In the genomic region with DNA sequence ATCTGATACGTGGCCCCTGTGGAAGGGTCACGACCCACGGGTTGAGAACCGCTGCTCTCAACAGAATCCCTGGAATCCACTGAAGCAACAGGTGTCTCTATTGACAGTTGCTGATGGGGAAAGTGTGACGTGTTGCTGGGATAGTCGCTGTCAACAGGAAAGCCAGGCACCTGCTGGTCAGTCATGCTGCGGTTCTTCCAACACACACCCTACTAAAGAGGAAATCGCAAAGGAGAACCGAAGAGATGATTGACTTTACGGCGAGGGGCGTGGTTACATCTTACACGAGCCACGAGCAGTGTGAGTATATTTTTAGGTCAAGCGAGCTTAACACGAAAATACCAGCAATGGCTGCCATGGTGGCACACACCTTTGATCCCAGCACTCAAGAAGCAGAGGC, we compare ENCODE assay signal across 15 mouse cellular contexts. TPM values are rescaled to one million over a fixed set of nuclear protein-coding genes. Genes with fewer than 3 reads are reported as not detected.
DNase-seq lines count a peak whose midpoint lies in the region; ATAC-seq and TF ChIP-seq lines count a peak whose summit lies in the region.
"Had no signal": no experiment of that assay in that cellular context is flagged by ENCODE, and none has a peak within 500 bp of the region (broad histone marks: within the 10 kb centered on the region; RNA-seq: fewer than 3 reads in every experiment).

No protein-coding gene starts in this region.

- DNase-seq in lung, adult 18-20 months: peak; percentile 51 to 62
- DNase-seq in lung, adult 2 months: no peak
- DNase-seq in liver, adult 2 months (ENCODE audit: extremely low read depth, low read depth, low spot score): peak; percentile 24
- DNase-seq in monocyte, adult 2 months (ENCODE audit: low read depth in 1 of 2, low spot score in 2 of 2): peak; percentile 68 to 72
- no peak for DNase-seq in MN1 (ENCODE audit: low spot score)
- DNase-seq in hindbrain, embryonic 14.5 days (ENCODE audit: low spot score): no peak
- DNase-seq in cerebellum, adult 18-20 months: no peak
- no peak for DNase-seq in left cerebral cortex, adult 18-20 months (ENCODE audit: low spot score in 2 of 2)
- DNase-seq: adrenal gland, adult 2 months had no signal

- H3K4me3 ChIP-seq in lung, adult 2 months (replicated peaks; ENCODE audit: extremely low read depth, low read depth, low read length): no peak overlapping the region
- no peak overlapping the region for H3K4me3 ChIP-seq in liver, adult 2 months (ENCODE audit: insufficient read depth, low read depth, low read length)
- no peak overlapping the region for H3K4me3 ChIP-seq in hindbrain, embryonic 14.5 days (replicated peaks; ENCODE audit: low read length)
- H3K4me3 ChIP-seq: forebrain, embryonic 13.5 days; heart, adult 2 months; limb, embryonic 13.5 days had no signal

- H3K36me3 ChIP-seq in liver, adult 2 months (ENCODE audit: control insufficient read depth, insufficient read depth, low read length): no peaks in the 10 kb centered on the region
- no peaks in the 10 kb centered on the region for H3K36me3 ChIP-seq in hindbrain, embryonic 14.5 days (replicated peaks; ENCODE audit: control insufficient read depth, insufficient read depth)
- H3K36me3 ChIP-seq: limb, embryonic 13.5 days had no signal

- ATAC-seq in hindbrain, embryonic 14.5 days (ENCODE audit: low FRiP score): no peak
- ATAC-seq: forebrain, embryonic 13.5 days; hindbrain, postnatal 0 days had no signal

- no peak overlapping the region for H3K9ac ChIP-seq in liver, adult 2 months (ENCODE audit: low read depth, low read length)
- no peak overlapping the region for H3K9ac ChIP-seq in hindbrain, embryonic 14.5 days
- H3K9ac ChIP-seq: forebrain, embryonic 13.5 days; limb, embryonic 13.5 days had no signal

- H3K79me2 ChIP-seq in liver, adult 2 months (ENCODE audit: control insufficient read depth, insufficient read depth, low read length): no peaks in the 10 kb centered on the region

- H3K27me3 ChIP-seq in liver, adult 2 months (ENCODE audit: control insufficient read depth, insufficient read depth, low read length): no peaks in the 10 kb centered on the region
- no peaks in the 10 kb centered on the region for H3K27me3 ChIP-seq in hindbrain, embryonic 14.5 days (ENCODE audit: control insufficient read depth, insufficient read depth, low read length)
- H3K27me3 ChIP-seq: forebrain, embryonic 13.5 days; limb, embryonic 13.5 days had no signal

- no peak for TF ChIP-seq POLR2A in lung, adult 2 months (IDR thresholded peaks at IDR 0.05; ENCODE audit: borderline replicate concordance, extremely low read depth, low read depth, low read length)
- TF ChIP-seq POLR2A in liver, adult 2 months (IDR thresholded peaks at IDR 0.05; ENCODE audit: extremely low read depth, insufficient read depth, low read length): no peak

- H3K4me1 ChIP-seq in lung, adult 2 months (ENCODE audit: control insufficient read depth, insufficient read depth, low read length): peaks cover 2% of the 10 kb centered on the region
- H3K4me1 ChIP-seq in liver, adult 2 months (ENCODE audit: control insufficient read depth, insufficient read depth, low read length): no peaks in the 10 kb centered on the region
- no peaks in the 10 kb centered on the region for H3K4me1 ChIP-seq in hindbrain, embryonic 14.5 days (replicated peaks; ENCODE audit: control insufficient read depth, insufficient read depth, low read length)
- H3K4me1 ChIP-seq: forebrain, embryonic 13.5 days had no signal

- TF ChIP-seq CTCF in lung, adult 2 months (IDR thresholded peaks at IDR 0.05; ENCODE audit: insufficient read depth, low read length): no peak
- no peak for TF ChIP-seq CTCF in liver, adult 2 months (IDR thresholded peaks at IDR 0.05; ENCODE audit: low read depth, low read length)

- no peak overlapping the region for H3K4me2 ChIP-seq in hindbrain, embryonic 14.5 days (replicated peaks)
- H3K4me2 ChIP-seq: forebrain, embryonic 13.5 days; limb, embryonic 13.5 days had no signal

- H3K27ac ChIP-seq in liver, adult 2 months (replicated peaks; ENCODE audit: insufficient read depth, low read depth, low read length): no peak overlapping the region
- no peak overlapping the region for H3K27ac ChIP-seq in hindbrain, embryonic 14.5 days
- H3K27ac ChIP-seq: forebrain, embryonic 13.5 days; heart, adult 2 months; hindbrain, postnatal 0 days; limb, embryonic 13.5 days had no signal

- H3K9me3 ChIP-seq in hindbrain, embryonic 14.5 days (ENCODE audit: control insufficient read depth, low read length): peaks cover 4% of the 10 kb centered on the region; the same call in 1 of the 2 replicates

- whole genome bisulfite sequencing in lung, adult 2 months: 64% methylated on average over 16 of the region's 16 CpGs
- WGBS in liver, adult 2 months: 87% methylated on average over 16 of the region's 16 CpGs
- 91% methylated on average over 16 of the region's 16 CpGs for WGBS in hindbrain, embryonic 14.5 days

RNA-seq across cellular contexts. Expression of gene Cxcr5, which starts 20.7 kb away (rescaled TPM):
- 6.0 TPM in 2 replicates for polyA plus RNA-seq in lung, adult 2 months (2012; rRNA removed)
- total RNA-seq in liver, adult 2 months (2014; rRNA removed): 0.18 and 0.20 TPM in 2 replicates
- 0.24 and 1.4 TPM in 2 replicates for polyA plus RNA-seq in liver, adult 2 months (2012; rRNA removed)
- polyA plus RNA-seq in hindbrain, embryonic 14.5 days (2014; fragmentation: Nextera tagmentation; extraction: Ambion mirVana): not detected in 2 replicates
- not detected for total RNA-seq in left cerebral cortex, adult 18-20 months (2021)
- total RNA-seq: hindbrain, postnatal 0 days; layer of hippocampus, adult 18-20 months had no signal
- polyA plus RNA-seq: forebrain, embryonic 13.5 days; hindbrain, postnatal 0 days; neural tube, embryonic 11.5 days had no signal

RNA-seq across cellular contexts. Expression of gene Ddx6, which starts 22.3 kb away (rescaled TPM):
- polyA plus RNA-seq in lung, adult 2 months (2012; rRNA removed): 17.4 and 24.2 TPM in 2 replicates
- total RNA-seq in liver, adult 2 months (2014; rRNA removed): 58.4 and 58.7 TPM in 2 replicates
- 8.4 and 8.8 TPM in 2 replicates for polyA plus RNA-seq in liver, adult 2 months (2012; rRNA removed)
- 17.7 and 21.2 TPM in 2 replicates for polyA plus RNA-seq in hindbrain, embryonic 14.5 days (2014; fragmentation: Nextera tagmentation; extraction: Ambion mirVana)
- total RNA-seq in left cerebral cortex, adult 18-20 months (2021): 100 to 1,000 TPM; 145 to 155 TPM

Comparison
In these comparisons a context has a peak if more than half of its experiments do, and no peak if none do; other contexts are left out.
1. DNase-seq: peak in lung, adult 18-20 months (2 of 2), liver, adult 2 months (single experiment) and monocyte, adult 2 months (2 of 2); none in lung, adult 2 months (single experiment), MN1 (single experiment), hindbrain, embryonic 14.5 days (single experiment), cerebellum, adult 18-20 months (0 of 2) and left cerebral cortex, adult 18-20 months (0 of 2).